Mouse (Mus musculus) lung, postnatal 14 days (tissue): Measurements from ENCODE around the gene Prrc2b.
A peak's percentile ranks its signal among the peaks of the same experiment; 100 is the strongest.

Experiments used
- DNase-seq: peaks from one replicate; pipeline ENCODE4 v3.0.0; 2021

The Prrc2b gene

DNA sequence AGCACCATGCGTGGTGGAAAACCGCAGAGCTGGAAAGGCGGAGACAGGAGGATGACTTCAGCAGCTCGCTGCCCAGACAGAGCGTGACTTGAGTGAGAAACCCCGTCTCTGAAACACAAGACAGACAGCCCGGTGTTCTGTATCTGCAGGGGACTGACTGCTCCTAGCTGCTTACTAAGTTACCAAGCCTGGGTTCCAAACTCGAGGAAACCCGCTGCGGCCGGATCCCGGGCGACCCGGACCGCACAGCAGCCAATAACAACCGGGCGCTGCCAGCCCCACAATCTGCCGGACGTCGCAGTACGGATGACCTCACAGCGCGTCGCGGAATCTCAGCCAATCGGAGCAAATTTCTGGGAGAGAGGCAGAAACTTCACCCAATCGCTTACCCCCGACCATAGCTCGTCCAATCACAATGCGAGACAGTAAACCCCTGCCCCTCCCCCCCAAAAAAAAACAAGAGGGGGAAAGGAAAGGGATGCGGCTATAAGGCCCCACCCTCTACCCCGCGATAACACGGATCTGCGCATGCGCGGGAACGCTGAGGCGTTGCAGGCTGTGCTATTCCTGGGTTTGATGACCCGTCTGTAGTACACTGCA lies 13.1 kb upstream of the Prrc2b start:
- peak; percentile 98 for DNase-seq

DNA sequence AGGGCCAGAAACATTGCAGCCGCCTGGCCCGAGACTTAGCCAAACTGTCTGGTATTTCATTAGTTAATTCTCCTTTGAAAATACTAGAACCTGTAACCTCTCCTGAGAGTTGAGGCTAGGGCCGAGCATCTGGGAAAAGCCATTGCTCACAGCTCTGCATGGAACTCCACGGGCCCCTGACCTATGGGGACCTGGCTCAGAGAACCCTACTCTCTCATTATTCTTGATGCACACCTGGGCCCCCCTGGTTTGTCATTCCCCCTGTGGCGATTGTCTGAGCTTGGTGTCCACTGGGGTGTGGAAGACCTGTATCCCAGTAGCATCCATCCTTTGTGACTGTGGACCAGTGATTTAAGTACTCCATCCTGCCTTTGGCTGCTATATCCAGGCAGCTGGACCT lies 11.5 kb upstream of the Prrc2b start:
- DNase-seq, result no peak

GRCm38 (mm10) chr2:32140498-32140934 lies 10.4 kb upstream of the Prrc2b start:
- no peak for DNase-seq

GRCm38 (mm10) chr2:32141602-32142001 lies 9.3 kb upstream of the Prrc2b start:
- no peak for DNase-seq

- DNase-seq, result no peak
Measured at GRCm38 (mm10) chr2:32142368-32142767, 8.5 kb upstream of the Prrc2b start.

GRCm38 (mm10) chr2:32144633-32145032 lies 6.2 kb upstream of the Prrc2b start:
- DNase-seq, result no peak

DNA sequence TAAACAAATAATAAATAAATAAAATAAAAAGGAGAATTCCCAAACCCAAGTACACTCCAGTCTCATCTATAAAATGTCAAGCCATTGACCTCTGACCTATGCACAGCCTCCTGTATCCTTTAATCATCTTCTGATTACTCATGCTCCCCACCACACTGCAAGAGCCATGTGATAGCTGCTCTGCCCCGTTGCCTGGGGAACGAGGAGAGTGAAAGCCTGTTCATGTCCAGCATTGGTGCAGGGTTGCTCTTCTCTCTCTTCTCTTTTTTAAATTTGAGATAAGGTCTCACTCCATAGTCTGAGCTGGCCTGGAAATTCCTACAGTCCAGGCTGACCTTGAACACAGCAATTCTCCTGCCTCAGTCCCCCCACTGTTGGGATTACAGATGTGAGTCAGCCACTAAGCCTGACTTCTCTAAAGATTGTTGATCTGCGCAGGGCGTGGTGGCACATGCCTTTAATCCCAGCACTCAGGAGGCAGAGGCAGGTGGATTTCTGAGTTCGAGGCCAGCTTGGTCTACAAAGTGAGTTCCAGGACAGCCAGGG lies 4.2 kb upstream of the Prrc2b start:
- DNase-seq, result no peak

GRCm38 (mm10) chr2:32150135-32150534 lies 747 bp upstream of the Prrc2b start:
- no peak for DNase-seq

GRCm38 (mm10) chr2:32150562-32150923 lies 339 bp upstream of the Prrc2b start:
- no peak for DNase-seq

DNA sequence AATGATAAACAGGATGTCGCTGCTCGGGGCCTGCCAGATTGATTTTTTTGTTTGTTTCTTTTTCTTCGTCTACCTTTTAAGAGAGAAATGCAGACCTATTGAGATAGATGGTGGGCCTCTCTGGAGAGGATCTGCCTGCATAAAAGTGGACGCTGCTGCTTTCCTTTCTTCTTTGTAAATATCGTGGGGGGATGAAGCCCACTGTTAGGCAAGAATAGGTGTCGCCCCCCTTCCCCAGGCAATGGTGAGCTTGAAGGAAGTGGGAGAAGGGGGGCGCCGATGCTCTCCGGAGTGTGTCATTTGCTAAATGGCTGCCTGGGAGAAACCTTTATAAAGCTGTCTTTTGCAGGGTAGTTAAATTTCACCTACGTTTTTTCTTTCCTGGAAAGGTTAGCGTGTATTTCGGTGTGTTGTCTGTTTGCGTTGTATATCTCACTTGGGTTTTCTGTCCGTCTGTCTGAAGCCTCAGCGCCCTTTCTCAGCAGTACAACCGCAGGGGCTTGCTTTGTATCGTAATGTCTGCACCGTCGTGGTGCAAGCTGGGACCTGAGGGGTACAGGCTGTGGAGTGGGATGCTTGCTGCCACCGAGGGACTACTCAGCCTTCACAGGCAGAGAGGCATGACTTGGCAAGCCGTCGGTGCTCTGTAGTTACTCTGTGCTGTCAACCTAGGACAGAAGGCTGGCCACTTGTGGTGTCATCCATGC lies 931 bp downstream of the Prrc2b start:
- no peak for DNase-seq

GRCm38 (mm10) chr2:32152367-32153034 lies 1.6 kb downstream of the Prrc2b start:
- DNase-seq, result no peak

GRCm38 (mm10) chr2:32153041-32153790 lies 2.3 kb downstream of the Prrc2b start:
- DNase-seq, result peak; percentile 57

DNA sequence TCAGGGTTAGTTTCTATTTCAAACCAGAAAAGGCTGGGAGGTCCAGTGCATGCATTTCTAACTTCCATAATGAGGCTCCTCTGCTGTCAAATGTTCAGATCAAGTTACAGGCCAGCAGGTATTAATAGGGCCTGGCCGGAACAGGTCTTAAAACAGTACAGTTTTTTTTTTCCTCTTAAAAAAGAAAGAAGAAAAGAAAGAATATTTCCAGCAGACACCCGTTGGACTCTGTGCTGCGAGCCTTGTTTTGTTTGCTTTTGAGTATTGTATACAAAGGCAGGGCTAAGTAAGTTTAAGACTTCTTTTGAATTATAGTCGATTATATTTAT lies 2.9 kb downstream of the Prrc2b start:
- DNase-seq, result no peak

DNA sequence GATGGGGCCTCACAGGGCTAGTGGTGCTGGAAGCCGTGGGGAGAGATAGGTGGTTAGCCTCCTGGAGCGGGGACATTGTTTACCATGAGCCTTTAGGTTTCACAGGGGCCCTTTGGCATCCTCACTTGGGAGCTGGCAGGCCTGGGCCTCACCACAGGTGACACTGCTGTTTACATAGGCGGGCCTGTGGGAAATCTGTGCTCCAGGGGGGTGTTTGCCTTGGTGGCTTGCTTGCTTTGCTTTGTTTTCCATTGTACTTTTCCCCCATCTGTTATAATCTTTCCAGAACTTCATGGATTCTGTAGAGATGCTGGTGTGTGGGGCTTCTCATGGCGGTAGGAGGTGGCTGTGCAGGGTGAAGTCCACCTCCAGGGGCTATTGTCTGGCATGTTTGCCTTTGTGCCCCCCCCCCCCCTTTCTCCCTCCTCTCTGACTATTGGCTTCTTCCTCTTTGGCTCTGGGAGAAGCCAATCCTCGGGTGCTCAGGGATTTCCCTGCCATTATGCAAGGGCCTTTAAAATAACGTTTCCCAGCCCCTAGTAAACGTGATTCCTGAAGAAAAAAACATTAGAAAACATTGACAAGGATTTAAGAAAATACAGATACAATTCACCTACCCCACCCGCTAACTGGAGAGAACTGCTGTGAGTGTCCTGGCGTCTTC lies 3.6 kb downstream of the Prrc2b start:
- no peak for DNase-seq

GRCm38 (mm10) chr2:32154998-32155541 lies 4.2 kb downstream of the Prrc2b start:
- no peak for DNase-seq

DNA sequence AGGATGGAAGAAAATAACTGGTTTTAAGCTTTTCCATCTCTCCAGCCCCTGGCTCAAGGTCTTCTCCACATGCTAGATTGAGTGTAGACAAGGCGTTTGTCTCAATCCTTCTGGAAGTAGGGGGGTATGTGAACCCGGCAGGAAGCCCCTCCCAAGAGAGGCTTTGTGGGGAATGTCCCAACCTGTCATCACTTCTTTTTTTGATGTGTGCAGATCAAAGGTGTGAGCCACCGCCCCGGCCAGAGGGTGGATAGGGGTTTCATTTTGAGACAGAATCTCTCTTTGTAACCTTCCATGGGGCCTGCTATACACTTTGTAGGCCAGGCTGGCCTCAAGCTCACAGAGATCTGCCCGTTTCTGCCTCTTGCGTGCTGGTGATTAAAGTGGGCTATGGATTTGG lies 4.7 kb downstream of the Prrc2b start:
- DNase-seq, result no peak

GRCm38 (mm10) chr2:32156645-32157044 lies 5.8 kb downstream of the Prrc2b start:
- no peak for DNase-seq

GRCm38 (mm10) chr2:32157328-32157727 lies 6.4 kb downstream of the Prrc2b start:
- no peak for DNase-seq

GRCm38 (mm10) chr2:32158616-32159239 lies 7.8 kb downstream of the Prrc2b start:
- DNase-seq, result no peak

- DNase-seq, result no peak
Measured at GRCm38 (mm10) chr2:32160525-32160924, 9.6 kb downstream of the Prrc2b start.

DNA sequence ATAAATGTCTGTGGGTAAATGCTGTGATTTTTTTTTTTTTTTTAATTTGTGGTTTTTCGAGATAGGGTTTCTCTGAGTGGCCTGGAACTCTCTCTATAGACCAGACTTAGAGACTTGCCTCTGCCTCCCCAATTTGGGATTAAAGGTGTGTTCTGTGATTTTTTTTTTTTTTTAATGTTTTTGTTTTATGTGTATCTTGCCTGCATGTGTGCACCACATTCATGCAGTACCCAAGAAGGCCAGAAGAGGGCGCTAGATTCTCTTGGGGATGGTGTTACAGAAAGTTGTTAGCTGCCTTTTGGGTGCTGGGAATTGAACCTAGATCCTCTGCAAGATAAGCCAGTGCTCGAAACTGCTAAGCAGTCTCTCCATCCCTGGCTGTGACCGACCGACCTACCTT lies 10.1 kb downstream of the Prrc2b start:
- DNase-seq, result no peak

DNA sequence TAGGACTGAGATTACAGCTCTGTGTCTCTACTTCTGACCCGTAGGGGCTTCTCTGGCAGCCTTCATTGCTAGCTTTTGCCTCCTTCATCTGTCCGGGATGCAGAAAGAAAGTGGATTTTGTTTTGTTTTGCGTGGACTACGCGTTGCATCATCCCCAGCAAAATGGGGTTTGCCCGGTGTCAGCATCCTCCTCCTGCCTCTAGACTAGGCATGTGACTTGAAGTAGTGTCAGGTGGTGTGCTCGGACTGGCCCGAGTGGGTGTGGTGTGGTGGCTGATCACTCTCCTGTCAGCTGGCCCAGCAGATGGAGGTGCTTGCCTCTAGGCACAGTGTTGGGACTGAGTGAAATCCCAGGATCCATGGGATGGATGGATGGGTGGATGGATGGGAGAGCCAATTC lies 11.2 kb downstream of the Prrc2b start:
- DNase-seq, result no peak
